Mouse (Mus musculus): Measurements from ENCODE around the gene Tpbpa.
"Not testable (repeated sequence)": the region's sequence is repeated elsewhere in the genome, so short reads cannot be mapped to it uniquely, and the experiment has no call there.

The Tpbpa gene

DNA sequence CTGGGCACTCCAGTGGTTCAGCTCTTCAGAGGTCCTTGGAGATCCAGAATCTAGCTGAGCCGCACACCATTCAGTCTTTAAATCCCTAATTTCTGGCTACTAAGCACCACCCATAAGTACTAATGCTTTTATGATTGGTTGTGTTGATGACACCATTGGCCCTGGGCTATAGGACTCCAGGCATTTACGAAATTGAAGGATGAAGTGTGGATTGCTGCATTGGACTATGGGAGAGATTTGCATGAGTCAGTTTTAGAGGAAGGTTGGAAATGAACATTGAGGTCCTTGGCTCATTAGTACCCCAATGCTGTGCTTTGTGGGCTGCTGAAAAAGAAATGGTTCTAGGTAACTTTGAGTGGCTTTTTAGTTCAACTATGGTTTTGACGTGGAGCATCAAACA lies at the start of gene Tpbpa:
TSS of gene Tpbpa (minus strand) at position 101 of the 400 bp plus-strand sequence.
- not testable (repeated sequence) for DNase-seq

DNA sequence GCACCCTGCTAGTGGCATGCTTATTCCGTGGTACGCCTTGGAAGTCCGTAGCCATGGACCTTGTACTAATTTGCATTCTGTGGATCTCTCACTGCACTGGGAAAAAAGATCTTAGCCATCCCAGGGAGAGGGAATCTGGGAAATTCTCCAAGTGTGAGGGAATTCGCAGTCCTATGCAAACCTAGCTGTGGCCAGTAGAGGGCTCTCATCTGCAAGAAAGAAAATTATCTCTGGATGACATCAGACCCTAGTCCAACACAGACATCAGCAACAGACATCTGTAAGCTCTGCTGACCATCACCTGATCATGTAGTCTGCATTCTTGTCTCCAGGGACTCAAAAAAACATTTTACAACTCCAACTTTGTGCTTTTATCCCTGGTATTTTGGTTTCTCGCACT lies 45.1 kb upstream of the Tpbpa start:
- not testable (repeated sequence) for DNase-seq

DNA sequence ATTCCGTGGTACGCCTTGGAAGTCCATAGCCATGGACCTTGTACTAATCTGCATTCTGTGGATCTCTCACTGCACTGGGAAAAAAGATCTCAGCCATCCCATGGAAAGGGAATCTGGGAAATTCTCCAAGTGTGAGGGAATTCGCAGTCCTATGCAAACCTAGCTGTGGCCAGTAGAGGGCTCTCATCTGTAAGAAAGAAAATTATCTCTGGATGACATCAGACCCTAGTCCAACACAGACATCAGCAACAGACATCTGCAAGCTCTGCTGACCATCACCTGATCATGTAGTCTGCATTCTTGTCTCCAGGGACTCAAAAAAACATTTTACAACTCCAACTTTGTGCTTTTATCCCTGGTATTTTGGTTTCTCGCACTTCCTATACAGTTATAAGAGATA lies 30.5 kb upstream of the Tpbpa start:
- DNase-seq, result peak; percentile 4

DNA sequence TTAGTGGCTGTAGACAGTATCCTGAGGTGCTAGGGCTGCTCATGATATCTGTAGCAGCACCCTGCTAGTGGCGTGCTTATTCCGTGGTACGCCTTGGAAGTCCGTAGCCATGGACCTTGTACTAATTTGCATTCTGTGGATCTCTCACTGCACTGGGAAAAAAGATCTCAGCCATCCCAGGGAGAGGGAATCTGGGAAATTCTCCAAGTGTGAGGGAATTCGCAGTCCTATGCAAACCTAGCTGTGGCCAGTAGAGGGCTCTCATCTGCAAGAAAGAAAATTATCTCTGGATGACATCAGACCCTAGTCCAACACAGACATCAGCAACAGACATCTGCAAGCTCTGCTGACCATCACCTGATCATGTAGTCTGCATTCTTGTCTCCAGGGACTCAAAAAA lies 22.2 kb upstream of the Tpbpa start:
- peak; percentile 20 for DNase-seq

DNA sequence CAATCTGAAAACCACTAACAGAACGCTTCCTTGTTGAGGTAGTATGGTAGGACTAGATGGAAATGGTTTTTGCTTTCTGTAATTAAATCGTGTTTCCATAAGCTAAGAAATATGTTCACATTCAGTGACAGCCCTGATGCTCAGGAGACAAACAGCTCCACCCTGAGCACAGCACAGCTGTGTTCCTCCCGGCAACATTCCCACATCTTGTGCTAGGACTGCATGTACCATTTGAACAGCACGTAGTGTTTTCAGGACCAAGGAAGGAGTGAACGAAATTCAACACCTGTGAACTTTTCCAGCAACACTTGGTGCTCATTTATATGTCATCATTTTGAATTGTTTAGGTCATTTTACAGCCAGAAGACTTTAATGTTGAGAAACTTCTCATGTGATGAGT lies 19.9 kb upstream of the Tpbpa start:
- no peak for DNase-seq

DNA sequence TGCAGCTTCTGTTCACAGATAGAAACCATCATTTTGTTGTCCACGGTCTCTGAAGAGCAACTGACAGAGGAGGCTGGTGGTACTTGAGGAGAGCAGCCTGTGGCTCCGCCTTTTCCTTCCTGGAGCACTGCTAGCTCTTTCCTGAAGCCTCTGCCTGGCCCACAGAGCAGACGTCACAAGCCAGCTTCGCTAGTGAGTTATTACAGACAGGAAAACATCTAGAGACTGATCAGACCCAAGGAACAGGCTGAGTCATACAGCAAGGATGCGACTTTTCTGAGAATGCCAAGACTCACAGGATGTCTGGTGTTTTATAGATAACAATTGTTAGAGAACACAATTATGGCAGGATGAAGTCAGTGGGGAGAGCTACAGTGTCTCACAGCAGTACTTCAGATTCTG lies 5.3 kb downstream of the Tpbpa start, which contains the start of the genes Gm49391 and Ctla2a:
TSS of gene Gm49391 (minus strand) at position 72 of the 402 bp plus-strand sequence.
TSS of gene Ctla2a (minus strand) at position 126 of the 402 bp plus-strand sequence.
- DNase-seq, result peak; percentile 74

DNA sequence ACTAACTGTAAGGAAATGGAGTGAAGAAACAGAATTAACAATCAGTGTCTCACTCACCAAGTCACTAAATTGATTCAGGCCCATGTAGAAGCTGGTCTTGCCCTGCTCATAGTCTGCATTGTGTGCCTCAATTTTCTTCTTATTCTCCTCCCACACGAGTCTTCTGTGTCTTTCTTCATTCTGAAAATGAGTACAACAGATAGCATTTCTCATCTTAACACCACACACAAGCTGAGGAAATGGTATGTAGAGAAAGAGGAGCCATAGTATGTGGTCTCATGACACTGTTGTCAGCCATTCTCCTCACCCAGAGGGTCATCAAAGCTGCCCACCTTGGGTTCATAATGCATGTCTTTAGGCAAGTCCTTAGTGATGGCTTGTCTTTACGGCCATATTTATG lies 6.3 kb downstream of the Tpbpa start, which contains the start of gene Gm49393:
TSS of gene Gm49393 (minus strand) at position 101 of the 400 bp plus-strand sequence.
- DNase-seq, result not testable (repeated sequence)

DNA sequence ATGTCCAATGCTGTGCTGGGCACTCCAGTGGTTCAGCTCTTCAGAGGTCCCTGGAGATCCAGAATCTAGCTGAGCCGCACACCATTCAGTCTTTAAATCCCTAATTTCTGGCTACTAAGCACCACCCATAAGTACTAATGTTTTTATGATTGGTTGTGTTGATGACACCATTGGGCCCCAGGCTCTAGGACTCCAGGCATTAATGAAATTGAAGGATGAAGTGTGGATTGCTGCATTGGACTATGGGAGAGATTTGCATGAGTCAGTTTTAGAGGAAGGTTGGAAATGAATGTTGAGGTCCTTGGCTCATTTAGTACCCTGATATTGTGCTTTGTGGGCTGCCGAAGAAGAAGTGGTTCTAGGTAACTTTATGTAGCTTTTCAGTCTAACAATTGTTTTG lies 37.0 kb downstream of the Tpbpa start, which contains the start of gene Tpbpb:
TSS of gene Tpbpb (minus strand) at position 101 of the 400 bp plus-strand sequence.
- DNase-seq, result not testable (repeated sequence)

DNA sequence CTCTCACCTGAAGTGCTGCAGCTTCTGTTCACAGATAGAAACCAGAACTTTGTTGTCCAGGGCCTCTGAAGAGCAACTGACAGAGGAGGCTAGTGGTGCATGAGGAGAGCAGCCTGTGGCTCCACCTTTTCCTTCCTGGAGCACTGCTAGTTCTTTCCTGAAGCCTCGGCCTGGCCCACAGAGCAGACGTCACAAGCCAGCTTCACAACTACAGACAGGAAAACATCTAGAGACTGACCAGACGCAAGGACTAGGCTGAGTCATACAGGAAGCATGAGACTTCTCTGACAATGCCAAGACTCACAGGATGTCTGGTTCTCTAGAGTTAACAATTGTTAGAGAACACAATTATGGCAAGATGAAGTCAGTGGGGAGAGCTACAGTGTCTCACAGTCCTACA lies 44.5 kb downstream of the Tpbpa start, which contains the start of gene Ctla2b:
TSS of gene Ctla2b (minus strand) at position 120 of the 400 bp plus-strand sequence.
- DNase-seq, result peak; percentile 72

DNA sequence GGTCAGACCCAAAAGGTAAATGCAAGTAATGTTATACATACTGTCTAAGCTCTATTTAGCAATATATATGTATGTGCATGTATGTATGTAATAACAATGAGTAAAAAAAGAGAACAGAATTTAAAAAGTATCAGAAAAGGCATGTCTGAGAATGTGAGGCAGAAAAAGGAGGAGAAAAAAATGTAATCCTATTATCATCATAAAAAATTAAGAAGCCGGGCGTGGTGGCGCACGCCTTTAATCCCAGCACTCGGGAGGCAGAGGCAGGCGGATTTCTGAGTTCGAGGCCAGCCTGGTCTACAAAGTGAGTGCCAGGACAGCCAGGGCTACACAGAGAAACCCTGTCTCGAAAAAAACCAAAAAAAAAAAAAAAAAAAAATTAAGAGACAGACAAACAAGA lies 45.0 kb downstream of the Tpbpa start, which contains the start of gene Gm49392:
TSS of gene Gm49392 (minus strand) at position 101 of the 400 bp plus-strand sequence.
- not testable (repeated sequence) for DNase-seq

DNA sequence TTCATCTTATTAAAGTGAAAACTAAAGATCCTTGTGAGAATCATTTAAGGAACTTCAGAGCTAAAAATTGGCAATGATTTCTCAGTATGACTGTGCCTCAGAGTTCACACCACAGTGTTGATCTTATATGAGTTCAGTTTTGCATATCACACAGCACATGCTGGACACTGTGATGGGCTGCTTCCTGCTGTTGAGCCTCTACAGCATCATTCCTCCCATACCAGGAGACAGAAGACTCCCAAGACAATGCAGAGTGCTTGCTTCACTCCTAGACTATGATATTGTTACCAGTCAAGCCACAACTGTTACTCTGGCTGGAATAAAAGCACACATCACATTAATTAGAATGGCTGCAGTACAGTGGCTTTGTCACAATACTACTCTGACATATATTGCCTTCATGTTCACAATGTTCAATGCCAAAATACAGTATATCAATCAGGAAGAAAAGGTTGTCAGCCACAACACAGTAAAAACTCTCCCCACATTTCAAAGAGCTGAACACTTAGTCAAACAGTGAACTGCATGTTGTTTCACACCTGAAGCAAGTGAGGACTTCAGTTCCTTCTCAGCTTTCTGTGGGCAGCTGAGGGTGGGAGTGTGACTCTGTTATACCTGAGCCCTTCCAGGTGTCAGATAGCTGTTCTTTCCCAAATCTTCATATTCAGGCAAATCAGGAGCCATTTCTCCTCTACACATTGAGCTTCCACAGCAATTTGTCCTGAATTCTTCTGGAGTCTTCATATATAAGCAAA lies 46.2 kb downstream of the Tpbpa start:
- DNase-seq, result no peak

DNA sequence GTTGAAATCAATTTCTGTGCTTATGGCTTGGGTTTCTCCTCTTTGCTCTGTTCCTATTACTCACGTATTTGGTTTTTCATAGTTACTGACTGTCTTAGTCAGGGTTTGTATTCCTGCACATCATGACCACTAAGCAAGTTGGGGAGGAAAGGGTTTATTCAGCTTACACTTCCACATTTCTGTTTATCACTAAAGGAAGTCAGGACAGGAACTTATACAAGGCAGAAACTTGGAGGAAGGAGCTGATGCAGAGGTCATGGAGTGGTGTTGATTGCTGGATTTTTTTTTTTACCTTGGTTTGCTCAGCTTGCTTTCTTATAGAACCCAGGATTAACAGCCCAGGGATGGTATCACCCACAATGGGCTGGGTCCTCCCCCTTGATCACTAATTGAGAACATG lies 49.5 kb downstream of the Tpbpa start:
- no peak for DNase-seq
